Mouse (Mus musculus): ENCODE data around the gene Tcf25. TPM values are rescaled to one million over a fixed set of nuclear protein-coding genes. Genes with fewer than 3 reads are reported as not detected.
A peak's percentile ranks its signal among the peaks of the same experiment; 100 is the strongest.

Tcf25 gene
- total RNA-seq, 2 experiments from 2014 or later = 334 to 346 TPM

- DNase-seq = peak; percentile 68
- intact Hi-C loops (cut with DNase I) = no loop called here
Observed at GRCm38 (mm10) chr8:123348237-123348843, 25.2 kb upstream of the Tcf25 start.

GRCm38 (mm10) chr8:123349073-123349472 is 24.5 kb upstream of the Tcf25 start:
- DNase-seq = no peak
- intact Hi-C loops (cut with DNase I) = no loop called here

- intact Hi-C loops (cut with DNase I) = no loop called here
- no peak for DNase-seq
Observed at GRCm38 (mm10) chr8:123352118-123352517, 21.4 kb upstream of the Tcf25 start.

- DNase-seq = peak; percentile 60
- intact Hi-C loops (cut with DNase I) = no loop called here
Observed at GRCm38 (mm10) chr8:123352786-123353185, 20.8 kb upstream of the Tcf25 start.

GRCm38 (mm10) chr8:123353216-123353615 is 20.3 kb upstream of the Tcf25 start:
- intact Hi-C loops (cut with DNase I) = no loop called here
- DNase-seq = no peak

GRCm38 (mm10) chr8:123361082-123361739 is 12.3 kb upstream of the Tcf25 start:
- DNase-seq = peak; percentile 83
- intact Hi-C loops (cut with DNase I) = loop anchor here (5.0 kb wide), 1 partner anchor 39 kb away; no protein-coding TSS in a partner anchor

GRCm38 (mm10) chr8:123374239-123374578 is 656 bp downstream of the Tcf25 start:
- intact Hi-C loops (cut with DNase I) = no loop called here
- DNase-seq = peak; percentile 96

GRCm38 (mm10) chr8:123375701-123376100 is 2.1 kb downstream of the Tcf25 start:
- intact Hi-C loops (cut with DNase I) = no loop called here
- DNase-seq = no peak

GRCm38 (mm10) chr8:123376106-123376505 is 2.6 kb downstream of the Tcf25 start:
- DNase-seq = no peak
- intact Hi-C loops (cut with DNase I) = no loop called here

GRCm38 (mm10) chr8:123381711-123382110 is 8.2 kb downstream of the Tcf25 start:
- intact Hi-C loops (cut with DNase I) = no loop called here
- no peak for DNase-seq

GRCm38 (mm10) chr8:123382516-123382915 is 9.0 kb downstream of the Tcf25 start:
- DNase-seq = no peak
- intact Hi-C loops (cut with DNase I) = no loop called here

- intact Hi-C loops (cut with DNase I) = no loop called here
- peak; percentile 48 for DNase-seq
Observed at GRCm38 (mm10) chr8:123384883-123385540, 11.5 kb downstream of the Tcf25 start.

- no peak for DNase-seq
- intact Hi-C loops (cut with DNase I) = no loop called here
Observed at GRCm38 (mm10) chr8:123387041-123387440, 13.5 kb downstream of the Tcf25 start.

GRCm38 (mm10) chr8:123387801-123388200 is 14.2 kb downstream of the Tcf25 start:
- no peak for DNase-seq
- intact Hi-C loops (cut with DNase I) = no loop called here

- DNase-seq = no peak
- intact Hi-C loops (cut with DNase I) = no loop called here
Observed at GRCm38 (mm10) chr8:123389026-123389425, 15.5 kb downstream of the Tcf25 start.

GRCm38 (mm10) chr8:123398308-123398707 is 24.8 kb downstream of the Tcf25 start:
- intact Hi-C loops (cut with DNase I) = no loop called here
- DNase-seq = no peak

- no peak for DNase-seq
- intact Hi-C loops (cut with DNase I) = no loop called here
Observed at GRCm38 (mm10) chr8:123401936-123402335, 28.4 kb downstream of the Tcf25 start.

GRCm38 (mm10) chr8:123402730-123403326 is 29.3 kb downstream of the Tcf25 start:
- DNase-seq = no peak
- intact Hi-C loops (cut with DNase I) = no loop called here

GRCm38 (mm10) chr8:123404521-123404920 is 31.0 kb downstream of the Tcf25 start:
- intact Hi-C loops (cut with DNase I) = no loop called here

GRCm38 (mm10) chr8:123406786-123407185 is 33.2 kb downstream of the Tcf25 start, which contains the start of gene Mc1r:
Mc1r (plus strand) TSS chr8:123407107.
- peak; percentile 73 for DNase-seq
- intact Hi-C loops (cut with DNase I) = no loop called here

More at GRCm38 (mm10) chr8:123404521-123404920, 31.0 kb downstream of the Tcf25 start:
- no peak for DNase-seq

- intact Hi-C loops (cut with DNase I) = no loop called here
- no peak for DNase-seq
Observed at GRCm38 (mm10) chr8:123407612-123408011, 34.1 kb downstream of the Tcf25 start.

Data from left cerebral cortex, postnatal 4 days (tissue).